Mouse (Mus musculus) lung, embryonic 15.5 days (tissue): ENCODE measurements around the gene Lysmd3. TPM values are rescaled to one million over a fixed set of nuclear protein-coding genes. Genes with fewer than 3 reads are reported as not detected.
A peak's percentile ranks its signal among the peaks of the same experiment; 100 is the strongest.
"Not testable (repeated sequence)": the region's sequence is repeated elsewhere in the genome, so short reads cannot be mapped to it uniquely, and the experiment has no call there.

Experiments
- ATAC-seq: fragments of 200-750 bp; cut with Nextera tagmentation; 2 replicates; pipeline ENCODE4 v1.8.0; 2017; ENCODE audit warnings: moderate number of reproducible peaks, borderline replicate concordance; ENCODE audit not compliant: low FRiP score, low TSS enrichment; ENCODE audit errors: extremely low read depth
- H3K27ac ChIP-seq: fragments of 300-500 bp; sonication (generic); 2 replicates; pipeline ENCODE4 v1.5.1; 2015; ENCODE audit warnings: moderate library complexity, mild to moderate bottlenecking, inconsistent platforms
- H3K27me3 ChIP-seq: fragments of 300-500 bp; sonication (generic); 2 replicates; pipeline ENCODE4 v1.6.1; 2015; ENCODE audit warnings: inconsistent platforms
- H3K36me3 ChIP-seq: fragments of 300-500 bp; sonication (generic); 2 replicates; pipeline ENCODE4 v1.6.1; 2015; ENCODE audit warnings: inconsistent platforms
- H3K4me1 ChIP-seq: fragments of 300-500 bp; sonication (generic); 2 replicates; pipeline ENCODE4 v1.6.1; 2015; ENCODE audit warnings: inconsistent platforms
- H3K4me2 ChIP-seq: fragments of 300-500 bp; sonication (generic); 2 replicates; pipeline ENCODE4 v1.6.1; 2015; ENCODE audit warnings: inconsistent platforms, mild to moderate bottlenecking, moderate library complexity
- H3K4me3 ChIP-seq: fragments of 300-500 bp; sonication (generic); 2 replicates; pipeline ENCODE4 v1.5.1; 2015; ENCODE audit warnings: mild to moderate bottlenecking, inconsistent platforms
- H3K9ac ChIP-seq: fragments of 300-500 bp; sonication (generic); 2 replicates; pipeline ENCODE4 v1.6.1; 2015; ENCODE audit warnings: inconsistent platforms
- H3K9me3 ChIP-seq: fragments of 300-500 bp; sonication (generic); 2 replicates; pipeline ENCODE4 v1.6.1; 2016; ENCODE audit warnings: inconsistent platforms
- WGBS: fragments of 180-500 bp; shearing (Covaris S2); methylation state at CpG from one replicate; pipeline ENCODE4 v1.1.7; 2015; 5-methylcytosine and 5-hydroxymethylcytosine counted together
- polyA plus RNA-seq: library from polyadenylated mRNA; unstranded; fragments of >200 nt; fragmentation: Nextera tagmentation; extraction: Ambion mirVana; gene quantifications from 2 replicates; pipeline ENCODE4 v1.2.1, GENCODE M21; 2015

Lysmd3 gene
- polyA plus RNA-seq, 1 experiment from 2014 or later, result 27.7 TPM

GRCm38 (mm10) chr13:81644047-81644565, 13.4 kb upstream of the Lysmd3 start:
- Histone ChIP-seq H3K27ac (no peak overlapping the region), H3K27me3 (no peaks in the 10 kb centered on the region), H3K36me3 (no peaks in the 10 kb centered on the region), H3K4me1 (peaks cover 8% of the 10 kb centered on the region), H3K9me3 (no peaks in the 10 kb centered on the region), H3K9ac (no peak overlapping the region), H3K4me3 (no peak overlapping the region), H3K4me2 (no peak overlapping the region)
- WGBS, result 86% methylated on average over 11 of the region's 11 CpGs
- no peak for ATAC-seq

GRCm38 (mm10) chr13:81646348-81646747, 11.1 kb upstream of the Lysmd3 start:
- H3K9me3 ChIP-seq, result no peaks in the 10 kb centered on the region
- no peaks in the 10 kb centered on the region for H3K27me3 ChIP-seq
- WGBS, result 71% methylated on average over 6 of the region's 6 CpGs
- no peak overlapping the region for H3K27ac ChIP-seq
- H3K4me3 ChIP-seq, result no peak overlapping the region
- no peak overlapping the region for H3K9ac ChIP-seq
- ATAC-seq, result no peak
- H3K4me1 ChIP-seq, result peaks cover 2% of the 10 kb centered on the region; the same call in 1 of the 2 replicates
- no peaks in the 10 kb centered on the region for H3K36me3 ChIP-seq
- no peak overlapping the region for H3K4me2 ChIP-seq

GRCm38 (mm10) chr13:81650382-81650781, 7.1 kb upstream of the Lysmd3 start:
- H3K4me3 ChIP-seq, H3K9me3 ChIP-seq, ATAC-seq, H3K27ac ChIP-seq, H3K9ac ChIP-seq, H3K4me1 ChIP-seq, H3K27me3 ChIP-seq, H3K36me3 ChIP-seq, H3K4me2 ChIP-seq: not testable (repeated sequence)
- WGBS, result 83% methylated on average over 5 of the region's 6 CpGs

- ATAC-seq, result no peak
- Histone ChIP-seq H3K36me3 (no peaks in the 10 kb centered on the region), H3K9me3 (no peaks in the 10 kb centered on the region), H3K9ac (no peak overlapping the region), H3K4me1 (peaks cover 21% of the 10 kb centered on the region), H3K27me3 (no peaks in the 10 kb centered on the region), H3K4me2 (peak overlapping the region; percentile 73), H3K4me3 (no peak overlapping the region), H3K27ac (peak overlapping the region; percentile 66)
- WGBS, result 20% methylated on average over 14 of the region's 14 CpGs
These were observed 1.2 kb upstream of the Lysmd3 start for GRCm38 (mm10) chr13:81656091-81656850.

- Histone ChIP-seq H3K4me2 (peak overlapping the region; percentile 73), H3K4me1 (peaks cover 21% of the 10 kb centered on the region), H3K4me3 (peak overlapping the region; percentile 88), H3K9ac (peak overlapping the region; percentile 56), H3K36me3 (no peaks in the 10 kb centered on the region; the same call in 1 of the 2 replicates), H3K27me3 (no peaks in the 10 kb centered on the region), H3K27ac (peak overlapping the region; percentile 93), H3K9me3 (no peaks in the 10 kb centered on the region)
- no peak; the same call in 1 of the 2 replicates for ATAC-seq
- 19% methylated on average over 5 of the region's 5 CpGs for WGBS
These were observed 484 bp upstream of the Lysmd3 start for GRCm38 (mm10) chr13:81657008-81657350.

GRCm38 (mm10) chr13:81658053-81658752, 740 bp downstream of the Lysmd3 start:
- peak; percentile 4; the same call in 1 of the 2 replicates for ATAC-seq
- 2% methylated on average over 21 of the region's 21 CpGs for WGBS
- no peaks in the 10 kb centered on the region for H3K9me3 ChIP-seq

GRCm38 (mm10) chr13:81663566-81664330, 6.3 kb downstream of the Lysmd3 start:
- H3K9ac ChIP-seq, result no peak overlapping the region
- no peak overlapping the region for H3K4me3 ChIP-seq
- WGBS, result 69% methylated on average over 12 of the region's 12 CpGs
- H3K27me3 ChIP-seq, result no peaks in the 10 kb centered on the region
- no peak overlapping the region for H3K4me2 ChIP-seq
- no peaks in the 10 kb centered on the region for H3K9me3 ChIP-seq
- no peak overlapping the region for H3K27ac ChIP-seq
- H3K4me1 ChIP-seq, result peaks cover 11% of the 10 kb centered on the region
- no peak for ATAC-seq
- H3K36me3 ChIP-seq, result peaks cover 36% of the 10 kb centered on the region

More at GRCm38 (mm10) chr13:81658053-81658752, 740 bp downstream of the Lysmd3 start:
- H3K27me3 ChIP-seq, result no peaks in the 10 kb centered on the region
- H3K36me3 ChIP-seq, result no peaks in the 10 kb centered on the region; the same call in 1 of the 2 replicates
- H3K27ac ChIP-seq, result no peak overlapping the region; the same call in none of the 2 replicates
- H3K4me3 ChIP-seq, result peak overlapping the region; percentile 88
- peaks cover 21% of the 10 kb centered on the region for H3K4me1 ChIP-seq
- peak overlapping the region; percentile 78 for H3K9ac ChIP-seq
- H3K4me2 ChIP-seq, result peak overlapping the region; percentile 73

GRCm38 (mm10) chr13:81664331-81664698, 6.9 kb downstream of the Lysmd3 start:
- no peak for ATAC-seq
- no peaks in the 10 kb centered on the region for H3K27me3 ChIP-seq
- H3K27ac ChIP-seq, result no peak overlapping the region
- 0 out of 2 replicates have a peak, but pooled peaks cover 7% of the 10 kb centered on the region for H3K4me1 ChIP-seq
- H3K9ac ChIP-seq, result no peak overlapping the region
- 84% methylated on average over 5 of the region's 5 CpGs for WGBS
- H3K36me3 ChIP-seq, result peaks cover 41% of the 10 kb centered on the region
- no peak overlapping the region for H3K4me3 ChIP-seq
- no peaks in the 10 kb centered on the region for H3K9me3 ChIP-seq
- H3K4me2 ChIP-seq, result no peak overlapping the region

GRCm38 (mm10) chr13:81667713-81668112, 10.2 kb downstream of the Lysmd3 start:
- H3K27ac ChIP-seq, result no peak overlapping the region
- 88% methylated on average over 5 of the region's 5 CpGs for WGBS
- H3K4me3 ChIP-seq, result no peak overlapping the region
- H3K9me3 ChIP-seq, result no peaks in the 10 kb centered on the region
- no peak for ATAC-seq
- 0 out of 2 replicates have a peak, but pooled peaks cover 2% of the 10 kb centered on the region for H3K4me1 ChIP-seq
- H3K4me2 ChIP-seq, result no peak overlapping the region
- H3K36me3 ChIP-seq, result peaks cover 51% of the 10 kb centered on the region
- no peak overlapping the region for H3K9ac ChIP-seq
- no peaks in the 10 kb centered on the region for H3K27me3 ChIP-seq

- Histone ChIP-seq H3K9me3 (no peaks in the 10 kb centered on the region), H3K9ac (no peak overlapping the region), H3K4me3 (no peak overlapping the region), H3K4me1 (no peaks in the 10 kb centered on the region), H3K36me3 (peaks cover 25% of the 10 kb centered on the region), H3K27me3 (no peaks in the 10 kb centered on the region), H3K27ac (no peak overlapping the region), H3K4me2 (no peak overlapping the region)
- WGBS, result 68% methylated on average over 8 of the region's 8 CpGs
- ATAC-seq, result no peak
These were observed 17.9 kb downstream of the Lysmd3 start for GRCm38 (mm10) chr13:81675333-81675732.

GRCm38 (mm10) chr13:81683107-81683506, 25.6 kb downstream of the Lysmd3 start:
- Histone ChIP-seq H3K36me3 (no peaks in the 10 kb centered on the region), H3K27ac (no peak overlapping the region), H3K4me1 (no peaks in the 10 kb centered on the region), H3K27me3 (no peaks in the 10 kb centered on the region), H3K9ac (no peak overlapping the region), H3K4me3 (no peak overlapping the region), H3K9me3 (no peaks in the 10 kb centered on the region), H3K4me2 (no peak overlapping the region)
- 77% methylated on average over 3 of the region's 3 CpGs for WGBS
- ATAC-seq, result no peak
